Mouse (Mus musculus) testis, adult 2 months (tissue): ENCODE measurements around the gene Mog. TPM values are rescaled to one million over a fixed set of nuclear protein-coding genes. Genes with fewer than 3 reads are reported as not detected.
"Not testable (repeated sequence)": the region's sequence is repeated elsewhere in the genome, so short reads cannot be mapped to it uniquely, and the experiment has no call there.

ENCODE experiments used
- H3K27ac ChIP-seq: fragments of 200-500 bp; 2 replicates; pipeline ENCODE4 v1.5.1; 2012; ENCODE audit warnings: low read depth, low read length; ENCODE audit not compliant: control insufficient read depth, insufficient read depth
- H3K27me3 ChIP-seq: fragments of 200-500 bp; 2 replicates; pipeline ENCODE4 v1.6.1; 2012; ENCODE audit warnings: mild to moderate bottlenecking, low read length, moderate library complexity; ENCODE audit not compliant: control insufficient read depth, insufficient read depth
- H3K36me3 ChIP-seq: fragments of 200-500 bp; 2 replicates; pipeline ENCODE4 v1.6.1; 2012; ENCODE audit warnings: mild to moderate bottlenecking, low read length; ENCODE audit not compliant: control insufficient read depth, insufficient read depth
- H3K4me1 ChIP-seq: fragments of 200-500 bp; 2 replicates; pipeline ENCODE4 v1.6.1; 2012; ENCODE audit warnings: low read length; ENCODE audit not compliant: control insufficient read depth, insufficient read depth
- H3K4me3 ChIP-seq: fragments of 200-500 bp; 2 replicates; pipeline ENCODE4 v1.5.1; 2012; ENCODE audit warnings: low read depth, mild to moderate bottlenecking, low read length, moderate library complexity, mixed read lengths; ENCODE audit not compliant: control insufficient read depth
- CTCF ChIP-seq: fragments of 200-500 bp; IDR thresholded peaks from 2 replicates; pipeline ENCODE4 v1.5.1; 2012; ENCODE audit warnings: low read depth, mild to moderate bottlenecking, inconsistent platforms, low read length, moderate library complexity; ENCODE audit not compliant: control insufficient read depth, insufficient read depth, insufficient replicate concordance
- POLR2A ChIP-seq: fragments of 200-500 bp; IDR thresholded peaks from 2 replicates; pipeline ENCODE4 v1.6.1; 2012; ENCODE audit warnings: low read depth, mild to moderate bottlenecking, inconsistent platforms, low read length, moderate library complexity; ENCODE audit not compliant: control insufficient read depth
- polyA plus RNA-seq: library from polyadenylated mRNA; depleted of rRNA; stranded (reverse); fragments of >200 nt; gene quantifications from 2 replicates; pipeline ENCODE4 v1.2.3, GENCODE M21; 2012

Gene Mog
- polyA plus RNA-seq, 1 experiment: 0.05 TPM

DNA sequence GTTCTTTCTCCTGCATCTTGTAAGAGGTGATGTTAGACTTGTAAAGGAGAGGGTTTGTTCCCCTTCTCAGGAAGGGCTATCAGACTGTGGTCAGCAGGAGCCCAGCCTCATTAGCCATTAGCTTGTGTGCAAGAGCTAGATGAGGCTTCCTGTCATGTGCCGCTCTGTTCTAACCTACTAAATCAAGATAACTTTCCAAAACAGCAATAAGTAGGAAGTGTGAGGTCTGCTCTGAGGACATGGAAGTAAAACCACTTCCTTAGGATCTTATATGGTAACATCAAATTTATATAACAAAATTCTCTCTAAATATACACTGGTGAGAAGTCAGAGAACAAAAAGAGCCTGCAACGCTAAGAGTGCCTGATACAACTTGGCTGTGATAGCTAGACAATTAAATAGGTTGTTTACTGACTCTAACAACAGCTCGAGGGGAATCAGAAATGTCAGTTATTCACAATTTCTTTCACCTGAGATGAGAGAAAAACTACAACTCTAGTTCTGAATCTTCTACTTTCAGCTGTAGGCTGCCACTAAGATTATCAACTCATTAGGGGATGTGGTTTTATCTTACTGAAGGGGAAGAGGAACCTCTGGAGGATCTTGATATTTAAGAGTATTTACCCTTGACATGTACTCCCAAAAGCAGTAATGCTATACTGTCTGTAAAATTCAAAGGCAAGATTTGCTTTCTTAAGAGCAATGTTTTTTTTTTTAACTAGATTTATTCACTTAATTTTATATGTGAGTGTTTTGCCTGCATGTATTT, 30.7 kb downstream of the Mog start:
- Histone ChIP-seq H3K27me3 (no peaks in the 10 kb centered on the region), H3K4me3 (no peak overlapping the region), H3K4me1 (peaks cover 3% of the 10 kb centered on the region; the same call in 1 of the 2 replicates), H3K27ac (no peak overlapping the region), H3K36me3 (no peaks in the 10 kb centered on the region)
- no peak for TF ChIP-seq POLR2A
- no peak for TF ChIP-seq CTCF

DNA sequence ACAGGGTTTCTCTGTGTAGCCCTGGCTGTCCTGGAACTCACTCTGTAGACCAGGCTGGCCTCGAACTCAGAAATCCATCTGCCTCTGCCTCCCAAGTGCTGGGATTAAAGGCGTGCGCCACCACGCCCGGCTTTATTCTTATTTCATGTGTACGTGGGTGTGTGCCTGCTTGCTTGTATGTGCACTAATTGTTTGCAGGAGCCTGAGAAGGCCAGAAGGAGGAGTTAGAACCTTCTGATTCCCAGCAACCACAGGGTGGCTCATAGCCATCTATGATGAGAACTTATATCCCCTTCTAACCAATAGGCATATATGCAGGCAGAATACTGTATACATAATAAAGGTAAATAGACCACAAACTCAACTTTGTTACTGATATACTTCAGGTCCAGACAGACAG, 32.6 kb downstream of the Mog start:
- H3K36me3 ChIP-seq, H3K4me1 ChIP-seq, H3K27me3 ChIP-seq, H3K27ac ChIP-seq, H3K4me3 ChIP-seq: not testable (repeated sequence)

GRCm38 (mm10) chr17:36989437-36989836, 33.8 kb downstream of the Mog start, which contains the start of gene H2-M5:
H2-M5 (minus strand) TSS chr17:36989537.
- Histone ChIP-seq H3K4me3 (no peak within 1 kb of the TSS; the same call in 1 of the 2 replicates), H3K27me3 (no peaks in the 10 kb centered on the region), H3K36me3 (no peaks in the 10 kb centered on the region), H3K27ac (no peak within 1 kb of the TSS), H3K4me1 (peaks cover 3% of the 10 kb centered on the region; the same call in 1 of the 2 replicates)
- TF ChIP-seq CTCF (no peak), POLR2A (no peak)

DNA sequence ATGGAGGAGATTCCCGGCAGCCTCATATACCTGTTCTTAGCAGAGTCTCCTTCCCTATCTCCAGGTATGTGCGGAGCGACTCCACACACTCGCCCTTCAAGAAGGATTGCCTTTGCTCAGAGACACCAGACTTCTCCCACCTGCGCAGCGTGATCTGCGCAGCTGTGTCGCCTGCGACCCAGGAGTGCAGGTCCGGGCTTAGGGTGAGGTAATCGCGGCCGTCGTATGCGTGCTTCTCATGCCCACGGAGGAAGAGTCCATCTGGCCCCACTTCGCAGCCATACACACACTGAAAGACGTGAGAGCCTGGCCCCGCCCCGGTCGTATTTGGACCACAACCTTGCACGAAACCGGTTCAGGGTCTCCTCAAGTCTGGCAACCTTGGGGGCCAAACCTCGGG, 34.7 kb downstream of the Mog start:
- Histone ChIP-seq H3K4me3 (no peak overlapping the region; the same call in 1 of the 2 replicates), H3K27ac (no peak overlapping the region), H3K4me1 (peaks cover 3% of the 10 kb centered on the region; the same call in 1 of the 2 replicates), H3K36me3 (no peaks in the 10 kb centered on the region), H3K27me3 (no peaks in the 10 kb centered on the region)
- TF ChIP-seq CTCF (no peak), POLR2A (no peak)

GRCm38 (mm10) chr17:36982253-36983155, 40.7 kb downstream of the Mog start:
- TF ChIP-seq CTCF (no peak), POLR2A (no peak)
- Histone ChIP-seq H3K4me1 (peaks cover 5% of the 10 kb centered on the region; the same call in 1 of the 2 replicates), H3K4me3 (no peak overlapping the region), H3K36me3 (no peaks in the 10 kb centered on the region), H3K27me3 (no peaks in the 10 kb centered on the region), H3K27ac (no peak overlapping the region)

DNA sequence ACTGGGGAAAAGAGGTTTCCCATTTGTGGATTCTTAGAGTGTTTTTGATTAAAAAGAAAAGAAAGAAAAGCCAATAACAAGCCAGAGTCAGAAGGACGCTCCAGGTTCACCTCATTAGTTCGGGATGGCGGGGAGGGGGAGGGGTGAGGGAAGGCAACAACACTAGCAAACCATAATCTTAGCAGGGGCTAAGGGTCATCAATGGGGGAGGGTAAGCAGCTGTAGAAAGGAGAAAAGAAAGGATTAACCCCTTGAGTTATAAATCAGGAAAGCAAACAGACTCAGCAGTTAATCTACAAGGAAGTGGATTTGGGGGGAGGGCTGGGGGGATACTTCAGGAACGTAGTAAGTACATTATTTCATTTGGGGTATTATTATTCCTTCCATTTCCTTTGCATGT, 41.4 kb downstream of the Mog start:
- Histone ChIP-seq H3K27me3 (no peaks in the 10 kb centered on the region), H3K36me3 (no peaks in the 10 kb centered on the region)

DNA sequence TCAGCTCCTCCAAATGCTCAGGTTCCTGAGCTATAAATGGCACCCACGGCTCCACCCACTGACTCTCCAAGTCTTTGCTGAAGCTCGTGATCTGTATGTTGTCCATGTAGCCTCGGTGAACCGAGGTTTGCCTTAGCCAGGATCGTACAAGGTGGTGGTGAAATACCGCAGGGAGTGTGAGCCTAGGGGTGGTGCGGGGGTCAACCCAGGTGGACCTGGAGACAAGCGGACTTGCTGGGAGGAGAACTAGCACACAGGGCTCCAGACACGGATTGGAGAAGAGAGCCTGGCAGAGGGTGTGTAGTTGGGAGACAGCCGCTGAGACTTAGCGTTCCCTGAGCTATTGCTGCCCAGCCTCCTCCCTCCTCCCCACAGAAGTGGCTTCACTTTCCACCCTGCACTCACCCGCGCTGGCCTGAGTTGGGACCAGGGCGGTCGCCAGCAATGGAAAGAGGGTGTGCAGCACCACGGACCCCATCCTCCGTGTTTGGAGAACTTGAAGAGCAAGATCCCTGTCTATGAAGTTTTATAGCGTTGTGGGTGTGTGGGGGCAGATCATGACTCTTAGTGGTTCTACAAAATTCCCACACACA, 41.9 kb downstream of the Mog start, which contains the start of gene 2410137M14Rik:
TSS of gene 2410137M14Rik (minus strand) at position 17 of the 593 bp plus-strand sequence.
- no peak within 1 kb of the TSS for H3K27ac ChIP-seq
- H3K27me3 ChIP-seq: no peaks in the 10 kb centered on the region
- H3K4me1 ChIP-seq: peaks cover 5% of the 10 kb centered on the region; the same call in 1 of the 2 replicates
- no peaks in the 10 kb centered on the region for H3K36me3 ChIP-seq
- TF ChIP-seq POLR2A: no peak
- TF ChIP-seq CTCF: no peak
- H3K4me3 ChIP-seq: no peak within 1 kb of the TSS

More for the DNA sequence above, 41.4 kb downstream of the Mog start:
- H3K4me3 ChIP-seq: no peak overlapping the region
- TF ChIP-seq CTCF: no peak
- peaks cover 5% of the 10 kb centered on the region; the same call in 1 of the 2 replicates for H3K4me1 ChIP-seq
- H3K27ac ChIP-seq: no peak overlapping the region
